Mouse (Mus musculus) layer of hippocampus, adult 2 months (tissue): ENCODE results near the gene Slc46a2. TPM values are rescaled to one million over a fixed set of nuclear protein-coding genes. Genes with fewer than 3 reads are reported as not detected.

ENCODE experiments used
- DNase-seq, 2 experiments: peaks; one replicate each; pipeline ENCODE4 v3.0.0; 2022; ENCODE audit warnings: low spot score in 2 of 2
- H3K27ac ChIP-seq: fragments of 200-600 bp; 2 replicates; pipeline ENCODE4 v1.8.1; 2022
- H3K4me3 ChIP-seq: fragments of 200-600 bp; 2 replicates; pipeline ENCODE4 v1.8.1; 2022; ENCODE audit warnings: mild to moderate bottlenecking
- CTCF ChIP-seq: fragments of 200-600 bp; conservative IDR thresholded peaks from 2 replicates; pipeline ENCODE4 v1.8.1; 2022; ENCODE audit warnings: antibody characterized with exemption, mild to moderate bottlenecking, moderate library complexity
- long read RNA-seq, 2 experiments: library from polyadenylated mRNA; stranded (forward); transcript quantifications; one replicate each; pipeline ENCODE4 v2.0.0; 2021; ENCODE audit warnings: borderline mapping rate in 2 of 2
- total RNA-seq, 2 experiments: library from RNA; stranded (reverse); gene quantifications; 2 replicates each; pipeline ENCODE4 v1.2.3; 2021

Gene Slc46a2
- not detected for total RNA-seq
- long read RNA-seq, experiment 1, partial matches to known transcripts = 0 of 1 reads
- long read RNA-seq, experiment 1, other reads (novel, unspliced or antisense) = 1 of 1 reads
- long read RNA-seq, experiment 2 = 0 reads

GRCm38 (mm10) chr4:59914608-59915403 lies at the start of gene Slc46a2:
TSS of gene Slc46a2 (minus strand) at chr4:59915056.
- no peak for DNase-seq
- Histone ChIP-seq H3K27ac (no peak within 1 kb of the TSS), H3K4me3 (no peak within 1 kb of the TSS)
- no peak for TF ChIP-seq CTCF

- H3K4me3 ChIP-seq = no peak within 1 kb of the TSS
- DNase-seq = no peak
- no peak within 1 kb of the TSS for H3K27ac ChIP-seq
Measured at GRCm38 (mm10) chr4:59963405-59964344, 48.8 kb upstream of the Slc46a2 start, which contains the start of gene Mup6. TSS of gene Mup6 (plus strand) at chr4:59964294.

GRCm38 (mm10) chr4:59960610-59961009 lies 45.8 kb upstream of the Slc46a2 start, which contains the start of gene Mup4:
TSS of gene Mup4 (minus strand) at chr4:59960710.
- no peak within 1 kb of the TSS for H3K27ac ChIP-seq
- H3K4me3 ChIP-seq = no peak within 1 kb of the TSS
- DNase-seq = no peak
- TF ChIP-seq CTCF = no peak

More at GRCm38 (mm10) chr4:59963405-59964344, 48.8 kb upstream of the Slc46a2 start, which contains the start of gene Mup6:
- no peak for TF ChIP-seq CTCF

GRCm38 (mm10) chr4:59937543-59937942 lies 22.7 kb upstream of the Slc46a2 start:
- no peak overlapping the region for H3K4me3 ChIP-seq
- DNase-seq = no peak
- TF ChIP-seq CTCF = no peak
- no peak overlapping the region for H3K27ac ChIP-seq

- peak; percentile 68 for TF ChIP-seq CTCF
- H3K27ac ChIP-seq = no peak overlapping the region
- no peak for DNase-seq
- H3K4me3 ChIP-seq = no peak overlapping the region
Measured at GRCm38 (mm10) chr4:59932505-59933281, 17.8 kb upstream of the Slc46a2 start.

GRCm38 (mm10) chr4:59928347-59928746 lies 13.5 kb upstream of the Slc46a2 start:
- H3K27ac ChIP-seq = no peak overlapping the region
- H3K4me3 ChIP-seq = no peak overlapping the region
- DNase-seq = peak; percentile 69 to 73
- peak; percentile 87 for TF ChIP-seq CTCF

GRCm38 (mm10) chr4:59927666-59928065 lies 12.8 kb upstream of the Slc46a2 start:
- no peak for TF ChIP-seq CTCF
- Histone ChIP-seq H3K27ac (no peak overlapping the region), H3K4me3 (no peak overlapping the region)
- DNase-seq = no peak

GRCm38 (mm10) chr4:59925082-59925481 lies 10.2 kb upstream of the Slc46a2 start:
- no peak for DNase-seq
- Histone ChIP-seq H3K27ac (no peak overlapping the region), H3K4me3 (no peak overlapping the region)
- TF ChIP-seq CTCF = no peak

GRCm38 (mm10) chr4:59917966-59918365 lies 3.1 kb upstream of the Slc46a2 start:
- DNase-seq = no peak
- no peak for TF ChIP-seq CTCF
- H3K27ac ChIP-seq = no peak overlapping the region
- H3K4me3 ChIP-seq = no peak overlapping the region

- no peak for DNase-seq
- H3K27ac ChIP-seq = no peak overlapping the region
Measured at GRCm38 (mm10) chr4:59908785-59909184, 6.1 kb downstream of the Slc46a2 start.

GRCm38 (mm10) chr4:59907657-59908230 lies 7.1 kb downstream of the Slc46a2 start:
- H3K4me3 ChIP-seq = no peak overlapping the region
- no peak for TF ChIP-seq CTCF
- no peak for DNase-seq
- H3K27ac ChIP-seq = no peak overlapping the region

More at GRCm38 (mm10) chr4:59908785-59909184, 6.1 kb downstream of the Slc46a2 start:
- TF ChIP-seq CTCF = no peak
- no peak overlapping the region for H3K4me3 ChIP-seq

GRCm38 (mm10) chr4:59907092-59907491 lies 7.8 kb downstream of the Slc46a2 start:
- Histone ChIP-seq H3K27ac (no peak overlapping the region), H3K4me3 (no peak overlapping the region)
- no peak for TF ChIP-seq CTCF
- no peak for DNase-seq
